Mouse (Mus musculus): ENCODE measurements around the gene Per2. TPM values are rescaled to one million over a fixed set of nuclear protein-coding genes. Genes with fewer than 3 reads are reported as not detected.
A peak's percentile ranks its signal among the peaks of the same experiment; 100 is the strongest.

The Per2 gene
- total RNA-seq, 1 experiment from 2014 or later, result 6.7 TPM

DNA sequence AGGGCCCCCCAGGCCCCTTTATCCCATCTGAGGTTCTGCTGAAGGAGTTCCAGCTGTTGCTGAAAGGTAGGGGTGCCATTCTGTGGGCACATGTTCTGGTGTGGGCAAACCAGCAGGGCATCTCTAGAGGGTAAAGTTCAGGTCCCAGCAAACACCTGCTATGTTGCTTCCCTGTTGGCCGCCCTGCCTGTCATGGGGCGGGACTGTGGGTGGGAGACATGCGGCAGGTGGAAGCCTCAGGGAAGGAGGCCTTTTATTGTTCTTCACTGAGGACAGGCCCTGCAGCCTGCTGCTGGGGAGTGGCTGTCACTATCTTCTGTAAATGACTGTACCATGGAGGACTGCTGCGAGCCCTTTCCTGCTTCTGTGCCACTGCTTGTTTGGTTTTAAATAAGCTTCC, 89.7 kb downstream of the Per2 start:
- no peak for ATAC-seq (replicated peaks in 1 of 2; ENCODE audit: insufficient read depth in 1 of 2, low FRiP score in 2 of 2, low TSS enrichment in 1 of 2, low read depth in 1 of 2, poor library complexity in 2 of 2, severe bottlenecking in 2 of 2)

DNA sequence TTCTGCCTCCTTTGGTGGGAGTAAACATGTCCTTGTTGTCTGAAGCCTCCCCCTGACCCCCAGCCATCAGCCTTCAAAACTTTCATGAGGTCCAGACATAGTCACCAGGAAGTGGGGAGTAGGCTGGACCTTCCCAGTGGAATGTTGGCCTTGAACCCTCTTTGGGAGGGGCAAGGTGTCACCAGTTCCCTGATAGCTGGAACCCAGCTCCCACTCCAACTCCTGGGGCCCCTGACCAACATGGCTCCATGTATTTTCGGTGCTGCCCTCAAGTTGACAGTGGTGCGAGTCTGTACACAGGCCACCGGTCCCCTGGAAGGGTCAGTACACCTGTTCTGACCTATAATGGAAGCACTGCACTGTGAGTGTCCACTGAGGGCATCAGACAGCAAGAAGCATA, 91.8 kb downstream of the Per2 start:
- no peak for ATAC-seq (replicated peaks in 1 of 2; ENCODE audit: insufficient read depth in 1 of 2, low FRiP score in 2 of 2, low TSS enrichment in 1 of 2, low read depth in 1 of 2, poor library complexity in 2 of 2, severe bottlenecking in 2 of 2)

DNA sequence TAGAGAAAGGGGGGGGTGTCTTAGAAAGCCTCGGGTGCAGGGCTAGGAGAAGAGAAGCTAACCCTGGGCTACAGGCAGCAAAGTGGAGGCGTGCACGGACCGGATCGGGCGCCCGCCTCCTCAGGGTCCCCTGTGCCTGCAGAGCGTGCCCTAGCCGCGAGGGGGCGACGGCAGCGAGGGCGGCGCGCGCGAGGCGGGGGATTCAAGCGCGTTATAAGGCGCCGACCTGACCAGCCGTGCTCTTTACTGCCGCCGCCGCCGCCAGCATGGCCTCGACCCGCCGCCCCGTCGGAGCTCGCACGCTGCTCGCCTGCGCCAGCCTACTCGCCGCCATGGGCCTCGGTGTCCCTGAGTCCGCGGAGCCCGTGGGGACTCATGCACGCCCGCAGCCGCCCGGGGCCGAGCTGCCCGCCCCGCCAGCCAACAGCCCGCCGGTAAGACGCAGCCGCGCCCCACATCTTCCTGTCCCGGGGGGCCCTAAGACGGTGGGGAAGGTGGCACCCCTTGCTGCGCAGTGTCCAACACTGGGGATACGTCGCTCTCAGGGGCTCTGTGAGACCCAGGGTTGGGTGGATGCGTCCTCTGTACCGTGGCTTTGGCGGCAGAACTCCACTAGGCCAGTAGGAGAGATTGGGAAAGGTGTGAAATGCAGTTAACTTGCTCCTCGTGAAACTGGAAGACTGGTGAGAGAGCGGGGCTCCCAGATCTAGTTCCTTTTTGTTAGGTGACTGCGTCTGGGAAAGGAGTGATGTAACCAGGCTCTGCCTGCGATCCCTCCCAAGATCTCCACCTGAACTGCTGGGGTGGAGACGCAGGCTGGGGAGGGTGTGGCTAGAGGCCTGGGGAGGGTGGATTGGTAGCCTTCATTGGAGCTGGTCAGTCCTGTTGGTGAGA, 92.7 kb downstream of the Per2 start, which contains the start of gene Erfe:
Erfe (plus strand) TSS at position 216 of the 894 bp plus-strand sequence.
- ATAC-seq (replicated peaks in 1 of 2; ENCODE audit: insufficient read depth in 1 of 2, low FRiP score in 2 of 2, low TSS enrichment in 1 of 2, low read depth in 1 of 2, poor library complexity in 2 of 2, severe bottlenecking in 2 of 2), result peak; percentile 63 to 76

Other genes with a start within 250 kb of the Per2 start
- 40.9 and 43.0 TPM in 2 replicates for gene Ube2f, start 209.0 kb downstream of the Per2 start, total RNA-seq (2017)
- gene Scly, start 161.0 kb downstream of the Per2 start, total RNA-seq (2017), result 20.7 and 22.1 TPM in 2 replicates
- gene Espnl, start 137.2 kb downstream of the Per2 start, total RNA-seq (2017), result 0.15 and 0.19 TPM in 2 replicates
- gene Klhl30, start 108.3 kb downstream of the Per2 start, total RNA-seq (2017), result 0.69 TPM in 2 replicates
- gene Erfe, start 92.9 kb downstream of the Per2 start, total RNA-seq (2017), result 0.15 TPM in 1 of 2 replicates, not detected in the other
- gene Ilkap, start 60.5 kb downstream of the Per2 start, total RNA-seq (2017), result 127 and 144 TPM in 2 replicates
- gene Hes6, start 45.3 kb downstream of the Per2 start, total RNA-seq (2017), result 18.4 and 32.3 TPM in 2 replicates
- 6.9 and 7.8 TPM in 2 replicates for gene Traf3ip1, start 35.3 kb upstream of the Per2 start, total RNA-seq (2017)
- gene Asb1, start 81.2 kb upstream of the Per2 start, total RNA-seq (2017), result 8.2 and 11.5 TPM in 2 replicates

Data from hematopoietic stem cell, adult 5-6 weeks (primary cell).